Mouse (Mus musculus) lung, embryonic 14.5 days (tissue): ENCODE measurements around the gene Arl6ip4. TPM values are rescaled to one million over a fixed set of nuclear protein-coding genes. Genes with fewer than 3 reads are reported as not detected.

Source experiments
- ATAC-seq: fragments of 200-750 bp; cut with Nextera tagmentation; 2 replicates; pipeline ENCODE4 v1.8.0; 2017; ENCODE audit warnings: mild to moderate bottlenecking, moderate TSS enrichment, moderate library complexity; ENCODE audit not compliant: insufficient read depth
- DNase-seq: peaks from one replicate; pipeline ENCODE4 v3.0.0-alpha.2; 2015
- H3K27ac ChIP-seq: fragments of 300-500 bp; sonication (generic); 2 replicates; pipeline ENCODE4 v1.5.1; 2014; ENCODE audit warnings: low read depth, mild to moderate bottlenecking, moderate library complexity
- H3K27me3 ChIP-seq: fragments of 300-500 bp; sonication (generic); 2 replicates; pipeline ENCODE4 v1.6.1; 2014; ENCODE audit warnings: low read length, control low read depth; ENCODE audit not compliant: insufficient read depth
- H3K36me3 ChIP-seq: fragments of 300-500 bp; sonication (generic); 2 replicates; pipeline ENCODE4 v1.6.1; 2014; ENCODE audit warnings: control low read depth; ENCODE audit not compliant: insufficient read depth
- H3K4me1 ChIP-seq: fragments of 300-500 bp; sonication (generic); 2 replicates; pipeline ENCODE4 v1.6.1; 2014; ENCODE audit warnings: antibody characterized with exemption, control low read depth; ENCODE audit not compliant: insufficient read depth
- H3K4me2 ChIP-seq: fragments of 300-500 bp; sonication (generic); 2 replicates; pipeline ENCODE4 v1.6.1; 2014; ENCODE audit warnings: mild to moderate bottlenecking
- H3K4me3 ChIP-seq: fragments of 300-500 bp; sonication (generic); 2 replicates; pipeline ENCODE4 v1.5.1; 2014; ENCODE audit warnings: low read depth, low read length
- H3K9ac ChIP-seq: fragments of 300-500 bp; sonication (generic); 2 replicates; pipeline ENCODE4 v1.6.1; 2014
- H3K9me3 ChIP-seq: fragments of 300-500 bp; sonication (generic); 2 replicates; pipeline ENCODE4 v1.6.1; 2016; ENCODE audit warnings: low read depth, low read length, control low read depth
- CTCF ChIP-seq: IDR thresholded peaks from 2 replicates; pipeline ENCODE4 v1.5.1; 2016; ENCODE audit warnings: antibody characterized with exemption, low read depth
- WGBS: fragments of 180-500 bp; shearing (Covaris S2); extraction: QIAGEN DNeasy Blood & Tissue Kit; methylation state at CpG from one replicate; pipeline ENCODE4 v1.1.7; 2014; 5-methylcytosine and 5-hydroxymethylcytosine counted together
- polyA plus RNA-seq: library from polyadenylated mRNA; unstranded; fragments of >200 nt; fragmentation: Nextera tagmentation; extraction: Ambion mirVana; gene quantifications from 2 replicates; pipeline ENCODE4 v1.2.1, GENCODE M21; 2014

Gene Arl6ip4
- polyA plus RNA-seq, 1 experiment from 2014 or later, result 105 TPM

DNA sequence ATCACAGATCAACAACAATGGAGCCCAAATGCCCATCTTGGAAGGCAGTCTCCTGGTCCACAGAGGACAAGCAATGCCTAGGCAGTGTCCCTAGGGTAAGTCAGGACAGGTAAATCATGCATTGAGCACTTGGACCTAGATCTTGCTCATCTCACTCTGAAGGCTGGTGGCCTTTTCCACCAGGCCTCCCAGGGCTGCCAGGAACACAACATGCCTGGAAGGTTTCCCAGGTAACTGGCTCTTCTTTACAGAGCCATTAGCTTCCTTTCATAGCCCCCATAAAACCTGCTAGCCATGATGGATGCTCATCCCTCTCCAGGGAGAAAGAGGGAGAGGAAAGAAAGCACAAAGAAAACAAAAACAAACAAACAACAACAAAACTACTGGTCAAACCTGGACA is 50.9 kb downstream of the Arl6ip4 start:
- ATAC-seq, result no peak
- Histone ChIP-seq H3K4me1 (peaks cover 26% of the 10 kb centered on the region), H3K27me3 (no peaks in the 10 kb centered on the region), H3K27ac (no peak overlapping the region), H3K4me3 (no peak overlapping the region), H3K4me2 (no peak overlapping the region), H3K36me3 (no peaks in the 10 kb centered on the region), H3K9ac (no peak overlapping the region), H3K9me3 (no peaks in the 10 kb centered on the region)
- no peak for DNase-seq
- TF ChIP-seq CTCF, result no peak

DNA sequence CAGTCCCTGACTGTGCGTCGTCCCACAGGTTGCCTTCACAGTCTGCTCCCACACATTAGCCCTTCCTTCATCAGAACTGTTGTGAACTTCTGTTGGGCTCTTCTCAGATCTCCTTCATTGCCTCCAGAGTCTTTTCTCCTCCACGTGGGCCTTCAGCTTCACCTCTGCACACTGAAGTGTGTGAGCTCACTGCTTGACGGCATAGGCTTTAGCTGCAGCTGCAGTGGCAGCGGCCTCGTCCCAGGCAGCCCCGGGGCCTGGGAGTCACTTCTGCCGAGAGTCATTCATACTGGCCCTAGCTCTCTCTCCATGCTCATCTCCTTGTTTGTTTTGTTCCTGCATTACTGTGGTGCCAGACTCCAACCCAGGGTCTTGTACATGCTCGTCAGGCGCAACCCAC is 51.7 kb downstream of the Arl6ip4 start:
- no peaks in the 10 kb centered on the region for H3K36me3 ChIP-seq
- DNase-seq (peak; percentile 38), ATAC-seq (no peak)
- no peaks in the 10 kb centered on the region for H3K9me3 ChIP-seq
- no peak overlapping the region; the same call in 1 of the 2 replicates for H3K9ac ChIP-seq
- peaks cover 20% of the 10 kb centered on the region for H3K4me1 ChIP-seq
- no peak overlapping the region for H3K4me3 ChIP-seq
- no peaks in the 10 kb centered on the region for H3K27me3 ChIP-seq
- TF ChIP-seq CTCF, result no peak
- no peak overlapping the region for H3K4me2 ChIP-seq
- H3K27ac ChIP-seq, result peak overlapping the region; percentile 58; the same call in 1 of the 2 replicates
- 42% methylated on average over 10 of the region's 10 CpGs for WGBS

Other genes starting within 250 kb of the Arl6ip4 start
- 0.66 and 0.81 TPM in 2 replicates for gene Hcar1, start 236.1 kb upstream of the Arl6ip4 start, polyA plus RNA-seq
- 130 and 137 TPM in 2 replicates for gene Denr, start 208.9 kb upstream of the Arl6ip4 start, polyA plus RNA-seq
- gene Gm43518, start 188.7 kb upstream of the Arl6ip4 start, polyA plus RNA-seq, result 0.95 and 1.4 TPM in 2 replicates
- gene Ccdc62, start 185.4 kb upstream of the Arl6ip4 start, polyA plus RNA-seq, result 8.3 and 9.3 TPM in 2 replicates
- gene Hip1r, start 142.5 kb upstream of the Arl6ip4 start, polyA plus RNA-seq, result 9.1 and 9.3 TPM in 2 replicates
- 34.8 and 39.3 TPM in 2 replicates for gene Vps37b, start 83.8 kb upstream of the Arl6ip4 start, polyA plus RNA-seq
- 0.88 and 1.1 TPM in 2 replicates for gene Abcb9, start 20.3 kb upstream of the Arl6ip4 start, polyA plus RNA-seq
- gene Ogfod2, start 3.8 kb upstream of the Arl6ip4 start, polyA plus RNA-seq, result 13.3 and 13.4 TPM in 2 replicates
- 8.8 and 9.8 TPM in 2 replicates for gene Pitpnm2, start 133.7 kb downstream of the Arl6ip4 start, polyA plus RNA-seq
- 19.2 and 20.7 TPM in 2 replicates for gene Mphosph9, start 211.9 kb downstream of the Arl6ip4 start, polyA plus RNA-seq
- 14.5 and 15.2 TPM in 2 replicates for gene 2810006K23Rik, start 212.0 kb downstream of the Arl6ip4 start, polyA plus RNA-seq
- 193 and 259 TPM in 2 replicates for gene Cdk2ap1, start 247.0 kb downstream of the Arl6ip4 start, polyA plus RNA-seq